Mouse (Mus musculus) cerebellum, adult 11 months (tissue): ENCODE measurements around the gene Ankrd44.

Experiments
- DNase-seq: peaks from one replicate; pipeline ENCODE4 v3.0.0; 2022

Ankrd44 gene

GRCm38 (mm10) chr1:54922025-54922574, 4.1 kb downstream of the Ankrd44 start:
- DNase-seq = peak; percentile 16

- no peak for DNase-seq
Observed at GRCm38 (mm10) chr1:54920132-54920531, 6.1 kb downstream of the Ankrd44 start.

DNA sequence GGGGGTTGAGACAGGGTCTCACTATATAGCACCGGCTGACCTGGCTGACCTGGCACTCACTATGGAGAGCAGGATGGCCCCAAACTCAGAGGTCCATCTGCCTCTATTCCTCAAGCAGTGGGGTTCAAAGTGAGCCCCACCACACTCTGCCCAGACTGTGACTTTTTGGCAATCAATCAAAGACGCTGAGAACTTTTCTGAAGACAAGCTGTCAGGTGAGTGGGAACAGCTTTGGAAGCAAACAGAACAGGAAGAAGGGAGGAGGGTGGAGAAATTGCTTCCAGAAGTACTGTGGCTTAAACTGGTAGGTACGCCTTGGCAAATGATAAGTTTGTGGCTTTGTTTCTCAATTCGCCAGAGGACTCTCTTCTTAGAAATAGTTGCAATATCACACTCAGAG, 9.7 kb downstream of the Ankrd44 start:
- DNase-seq = no peak

DNA sequence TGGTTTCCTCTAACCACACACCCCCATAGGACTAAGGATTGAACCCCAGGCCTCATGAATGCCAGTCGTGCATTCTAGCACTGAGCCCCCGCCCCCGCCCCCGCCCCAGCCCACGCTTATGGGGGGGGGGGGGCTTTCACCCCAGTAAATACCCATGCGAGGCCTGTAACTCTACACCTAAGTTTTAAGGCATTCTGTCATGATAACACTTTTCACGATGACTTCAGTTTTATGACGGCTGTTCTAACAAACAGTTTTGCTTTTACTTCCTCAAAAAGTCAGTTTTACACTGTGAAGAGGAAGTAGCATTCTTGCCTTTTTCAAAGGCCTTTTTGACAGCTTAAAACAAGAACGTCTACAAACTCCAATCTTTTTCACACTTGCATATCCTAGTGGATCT, 11.8 kb downstream of the Ankrd44 start:
- no peak for DNase-seq

DNA sequence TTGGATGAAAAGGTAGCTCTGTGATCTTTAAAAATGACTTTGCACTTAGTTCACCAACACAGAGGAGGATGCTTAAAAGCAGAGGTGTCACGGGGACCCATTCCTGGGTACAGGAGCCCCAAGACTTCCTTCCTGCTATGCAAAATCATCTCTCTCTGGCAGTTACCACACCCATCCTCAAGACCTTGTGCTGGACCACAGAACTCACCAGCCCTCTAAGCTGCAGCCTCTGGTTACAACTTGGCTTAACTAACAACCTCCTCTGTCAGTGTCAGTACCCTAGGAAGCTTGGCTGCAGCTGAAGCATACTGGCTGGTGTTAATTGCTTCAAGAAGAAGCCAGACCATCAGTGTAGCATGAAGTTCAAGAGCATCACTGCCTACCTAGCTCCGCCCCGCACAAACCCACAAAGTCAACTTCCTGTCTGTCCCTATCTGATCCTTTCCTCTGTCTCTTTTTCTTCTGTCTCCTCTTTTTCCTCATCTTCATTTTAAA, 12.8 kb downstream of the Ankrd44 start:
- no peak for DNase-seq

DNA sequence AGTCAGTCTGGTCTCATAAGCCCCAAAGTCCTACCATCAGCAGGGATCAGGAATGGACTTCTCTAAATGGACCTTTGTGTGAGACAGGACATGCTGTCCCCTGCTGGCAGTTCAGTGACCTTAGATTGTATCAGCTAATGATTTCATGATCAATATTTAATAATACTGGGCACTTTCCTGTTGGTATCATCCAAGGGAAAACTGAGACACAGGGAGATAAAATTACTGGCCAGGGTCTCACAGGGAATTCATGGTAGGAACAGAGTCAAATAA, 13.2 kb downstream of the Ankrd44 start:
- DNase-seq = no peak

DNA sequence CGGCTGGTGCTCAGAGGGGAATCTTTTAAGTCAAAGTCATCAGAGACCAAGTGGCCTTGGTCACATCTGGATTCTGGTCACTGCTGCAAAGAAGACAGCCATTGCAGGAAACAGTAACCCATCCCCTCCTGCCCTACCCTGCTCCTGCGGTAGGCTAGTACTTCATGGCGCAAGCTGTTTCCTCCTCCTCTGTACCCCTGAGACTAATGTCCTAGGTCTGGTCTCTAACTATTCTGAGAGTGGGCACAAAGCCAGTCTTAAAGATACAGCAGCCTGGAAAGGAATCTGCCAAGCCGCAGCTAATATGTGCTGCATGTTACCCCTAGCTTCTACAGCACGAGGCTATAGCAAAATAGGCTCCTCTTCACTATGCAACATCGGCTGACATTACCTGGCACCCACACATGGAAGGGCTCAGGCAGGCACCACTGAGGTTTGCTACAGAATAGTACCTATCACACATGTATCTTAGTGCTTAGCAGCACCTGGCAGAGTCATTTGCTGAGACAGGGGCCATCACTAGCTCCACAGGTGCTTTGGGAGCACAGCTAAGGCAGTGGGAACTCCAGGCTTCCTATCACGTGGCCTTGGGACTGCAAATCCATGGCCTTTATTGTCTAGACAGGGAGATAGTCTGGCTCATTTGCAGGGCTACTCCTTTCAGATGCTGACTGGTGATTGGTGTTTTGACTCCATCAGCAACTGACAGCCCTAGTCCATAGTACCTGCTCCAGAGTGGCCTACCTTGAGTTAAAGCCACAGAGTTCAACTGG, 13.7 kb downstream of the Ankrd44 start:
- DNase-seq = no peak

DNA sequence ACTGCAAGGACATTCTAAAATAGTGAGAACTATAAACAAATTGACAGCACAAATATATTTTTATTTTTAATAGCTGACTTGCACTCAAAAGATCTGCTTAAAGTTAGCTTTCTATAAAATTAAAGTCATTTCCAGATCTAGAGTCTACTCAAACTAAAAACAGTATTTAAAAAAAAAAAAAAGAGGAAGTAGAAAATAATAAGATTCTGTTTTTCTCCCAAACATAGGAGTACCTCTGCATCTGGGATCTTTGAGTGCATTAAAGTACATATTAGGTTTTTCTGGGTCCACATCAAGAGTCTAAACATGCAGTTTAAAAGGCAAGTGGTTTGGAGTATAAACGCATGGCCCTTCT, 15.0 kb downstream of the Ankrd44 start:
- DNase-seq = no peak

DNA sequence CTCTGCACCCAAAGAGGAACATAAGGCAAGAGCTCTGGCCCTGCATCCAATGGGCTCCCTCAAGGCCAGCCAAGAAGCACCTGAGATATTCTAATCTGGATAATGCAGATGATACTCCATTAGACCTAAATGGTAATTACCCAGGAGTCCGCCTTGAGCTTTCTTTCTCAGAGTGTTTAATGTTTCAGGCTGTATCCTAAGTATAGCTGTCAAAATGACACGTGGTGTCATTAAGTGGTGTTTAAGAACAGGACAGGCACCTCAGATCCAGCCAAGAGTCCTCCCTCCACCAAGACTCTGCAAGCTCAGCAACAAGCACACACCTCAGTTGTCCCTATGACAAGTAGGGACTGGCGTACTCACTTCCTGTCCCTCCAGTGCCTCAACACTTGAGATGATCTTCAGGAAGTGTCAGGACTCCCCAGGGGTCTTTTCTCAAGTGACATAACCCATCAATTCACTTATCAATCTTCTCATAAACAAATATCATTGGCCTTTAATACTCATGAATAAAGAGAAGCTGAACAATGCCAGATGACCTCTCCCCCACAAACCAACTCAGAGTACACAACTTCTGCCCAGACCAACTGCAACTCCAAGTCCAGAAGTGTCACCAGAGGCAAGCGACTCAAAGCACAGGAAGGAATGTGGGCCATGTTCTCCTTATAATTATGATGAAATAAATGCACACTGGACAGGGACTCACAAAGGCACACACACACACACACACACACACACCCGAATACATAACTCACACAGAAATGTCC, 15.5 kb downstream of the Ankrd44 start:
- DNase-seq = no peak

DNA sequence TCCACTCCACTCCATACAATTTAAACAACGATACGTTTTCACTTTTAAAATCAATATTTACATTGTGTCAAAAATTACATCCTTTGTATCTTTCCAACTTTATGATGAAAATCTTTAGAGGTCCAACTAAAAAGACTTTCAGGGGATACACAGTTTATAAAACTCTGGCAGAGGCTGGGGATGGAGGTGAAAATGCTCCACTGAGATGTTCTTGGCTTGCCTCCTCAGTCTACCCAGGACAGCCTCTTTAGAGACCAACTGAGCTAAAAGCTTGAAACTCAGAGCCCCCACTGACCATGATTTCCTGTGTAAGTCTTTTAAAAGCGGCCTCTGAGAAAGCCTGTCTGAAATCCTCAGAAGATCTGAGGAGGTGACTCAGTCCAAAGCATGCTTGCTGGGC, 17.4 kb downstream of the Ankrd44 start:
- no peak for DNase-seq

GRCm38 (mm10) chr1:54907066-54907639, 19.0 kb downstream of the Ankrd44 start:
- no peak for DNase-seq

- DNase-seq = no peak
Observed at GRCm38 (mm10) chr1:54906322-54906721, 19.9 kb downstream of the Ankrd44 start.

GRCm38 (mm10) chr1:54905632-54906031, 20.6 kb downstream of the Ankrd44 start:
- DNase-seq = no peak

DNA sequence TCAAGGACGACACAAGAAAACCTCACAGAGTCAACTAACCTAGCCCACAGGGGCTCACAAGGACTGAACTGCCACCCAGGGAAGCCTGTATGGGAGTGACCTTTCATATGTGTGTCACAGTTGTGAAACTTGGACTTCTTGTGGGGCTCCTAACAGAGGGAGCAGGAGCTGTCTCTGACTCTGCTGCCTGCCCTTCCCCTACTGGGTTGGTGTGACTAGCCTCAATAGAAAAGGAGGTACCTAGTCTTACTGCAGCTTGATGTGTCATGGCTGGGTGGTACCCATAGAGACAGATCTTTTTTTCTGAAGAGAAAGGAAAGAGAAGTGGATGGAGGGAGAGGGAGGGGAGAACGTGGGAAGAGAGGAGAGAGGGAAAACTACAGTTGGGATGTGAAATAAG, 22.0 kb downstream of the Ankrd44 start:
- no peak for DNase-seq

DNA sequence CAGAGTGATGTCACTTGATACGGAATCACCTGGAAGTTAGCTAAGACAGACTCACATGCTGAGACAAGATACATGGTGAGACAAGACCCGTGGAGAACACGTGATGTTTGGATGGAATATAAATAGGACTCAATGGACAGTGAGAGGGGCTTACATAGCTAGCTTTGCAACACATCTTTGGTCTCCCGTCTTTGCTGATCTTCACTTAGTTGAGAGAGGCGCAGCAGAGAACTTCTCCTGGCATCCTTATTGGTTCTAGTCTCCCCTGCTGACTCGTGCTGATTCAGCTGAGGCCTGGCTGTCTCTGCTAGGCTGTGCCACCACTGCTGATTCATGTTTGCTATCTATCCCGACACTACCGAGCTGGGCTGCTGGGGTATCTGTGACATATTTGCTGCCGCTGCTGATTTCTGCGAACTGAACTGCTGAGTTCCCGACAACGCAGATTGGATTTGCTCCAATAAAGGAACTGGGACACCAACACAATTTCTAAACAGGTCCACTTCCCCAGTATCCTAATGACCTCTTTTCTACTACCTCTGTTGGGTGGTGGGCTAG, 23.4 kb downstream of the Ankrd44 start:
- no peak for DNase-seq

GRCm38 (mm10) chr1:54901084-54901483, 25.1 kb downstream of the Ankrd44 start:
- no peak for DNase-seq

DNA sequence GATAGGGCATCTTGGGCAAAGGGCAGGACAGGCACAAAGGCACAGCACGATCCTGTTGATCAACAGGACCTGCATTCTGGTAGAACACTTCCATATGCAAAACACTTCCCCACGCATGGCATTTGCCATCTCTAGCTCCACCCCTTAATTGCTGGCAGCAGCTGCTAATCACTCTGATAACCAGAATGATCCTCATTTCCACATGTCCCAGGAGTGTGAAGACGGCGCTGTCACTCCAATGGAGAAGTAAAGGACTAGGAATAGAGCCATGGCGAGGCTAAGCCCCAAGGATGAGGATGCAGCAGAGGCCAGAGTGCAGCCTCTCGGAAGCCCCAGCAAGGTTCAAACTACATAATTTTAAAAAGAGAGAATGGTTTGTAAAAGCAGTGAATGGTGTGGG, 26.9 kb downstream of the Ankrd44 start:
- DNase-seq = no peak

DNA sequence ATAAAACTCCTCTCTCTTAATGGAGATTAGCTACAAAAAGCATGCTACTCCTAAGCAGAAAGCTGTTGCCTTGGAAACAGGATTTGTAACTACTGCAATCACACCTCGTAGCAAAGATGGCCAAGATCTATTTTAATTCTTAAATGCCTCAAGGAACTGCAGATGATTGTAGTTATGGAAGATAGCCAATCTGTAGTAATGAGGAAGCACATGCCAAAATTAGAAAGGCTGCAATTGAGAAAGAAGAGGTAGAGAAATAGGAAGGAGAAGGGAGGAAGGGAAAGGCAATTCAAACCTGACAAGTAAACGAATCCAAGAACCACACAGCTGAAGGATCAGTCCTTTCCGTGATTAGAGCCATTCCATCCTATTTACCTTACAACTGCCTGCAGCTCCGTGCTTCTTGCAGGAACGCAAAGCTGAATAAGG, 27.5 kb downstream of the Ankrd44 start:
- no peak for DNase-seq

GRCm38 (mm10) chr1:54897726-54898125, 28.5 kb downstream of the Ankrd44 start:
- DNase-seq = no peak

DNA sequence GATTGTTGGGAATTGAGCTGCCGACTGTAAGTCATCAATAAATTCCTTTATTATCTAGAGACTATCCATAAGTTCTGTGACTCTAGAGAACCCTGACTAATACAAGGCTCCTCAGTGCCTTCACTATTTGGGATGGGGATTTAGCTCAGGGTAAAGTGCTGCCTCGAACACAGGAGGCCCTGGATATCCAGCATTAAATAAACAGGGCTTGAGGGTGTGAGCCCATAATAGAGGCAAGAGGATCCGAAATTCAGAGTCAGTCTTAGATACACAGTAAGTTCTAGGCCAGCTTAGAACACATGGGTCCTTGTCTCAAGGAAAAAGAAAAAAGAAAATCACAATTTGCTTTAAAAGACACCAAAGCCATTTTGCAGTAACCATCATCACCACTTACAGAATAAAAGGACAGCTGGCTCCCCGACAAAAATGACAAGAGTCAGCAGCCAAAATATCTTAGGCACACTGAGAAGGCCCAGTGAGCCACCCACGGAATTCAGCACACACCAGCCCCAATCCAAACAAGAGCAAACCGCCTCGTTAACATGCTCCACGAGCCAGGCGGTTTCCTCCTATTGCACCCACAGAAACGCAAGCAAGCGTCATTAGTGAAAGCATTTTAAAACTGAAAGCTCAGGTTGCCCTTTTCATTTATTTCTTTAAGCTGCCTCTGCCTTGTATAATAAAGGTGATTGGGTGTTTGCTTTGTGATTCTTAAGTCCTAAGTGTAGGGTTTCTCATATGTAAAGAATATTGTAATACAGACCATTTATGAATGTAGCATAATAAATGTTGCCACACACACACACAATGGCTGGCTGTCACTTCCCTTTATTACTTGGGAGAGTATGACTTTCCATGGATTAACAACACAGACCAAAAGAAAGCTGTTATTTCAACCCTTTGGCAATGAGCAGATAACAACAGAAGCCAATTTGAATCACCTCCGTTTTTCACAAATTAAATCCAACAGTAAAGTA, 29.8 kb downstream of the Ankrd44 start:
- no peak for DNase-seq

DNA sequence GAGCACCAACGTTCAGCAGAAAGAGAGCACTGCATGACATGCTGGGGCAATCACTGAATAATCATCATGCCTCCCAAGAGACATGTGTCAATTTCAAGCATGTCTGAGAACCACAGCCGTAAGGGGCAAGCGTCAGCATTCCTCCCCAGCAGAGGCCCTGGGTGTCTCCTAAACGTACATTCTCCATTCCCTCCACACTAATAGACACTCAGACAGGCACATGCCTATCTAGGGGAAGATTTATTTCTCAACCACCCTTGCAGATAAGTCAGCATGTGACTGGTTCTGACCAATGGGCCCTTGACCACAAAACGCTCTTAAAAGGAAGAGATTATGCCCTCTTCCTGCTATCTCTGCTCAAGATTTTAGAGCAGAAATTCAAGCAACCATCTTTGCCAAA, 37.7 kb downstream of the Ankrd44 start:
- no peak for DNase-seq

DNA sequence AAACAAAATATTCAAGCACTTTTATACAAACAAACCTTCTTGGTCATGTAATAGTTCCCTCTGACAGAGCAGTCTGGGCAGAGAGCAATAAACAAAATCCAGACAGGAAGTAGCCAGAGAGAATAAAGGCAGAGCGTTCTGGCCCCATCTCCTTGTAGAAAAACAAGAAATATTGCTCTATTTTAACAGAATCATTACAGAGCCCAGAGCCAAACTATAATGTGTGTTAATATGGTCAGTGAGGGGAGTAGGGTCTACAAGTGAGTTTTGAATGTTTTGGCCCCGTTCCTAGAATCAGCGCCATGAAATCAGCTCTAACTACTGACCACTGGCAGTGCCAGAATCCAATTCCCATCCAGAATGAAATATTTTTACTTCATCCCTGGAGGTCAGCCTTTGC, 38.3 kb downstream of the Ankrd44 start:
- DNase-seq = no peak
